Mouse (Mus musculus) left cerebral cortex, adult 8-10 months (tissue): ENCODE results near the gene Gm20388. TPM values are rescaled to one million over a fixed set of nuclear protein-coding genes. Genes with fewer than 3 reads are reported as not detected.

ENCODE experiments used
- DNase-seq, 2 experiments: peaks; one replicate each; pipeline ENCODE4 v3.0.0; 2022; ENCODE audit warnings: low spot score in 2 of 2
- total RNA-seq, 4 experiments: library from RNA; stranded (reverse); gene quantifications; 2 replicates each; pipeline ENCODE4 v1.2.4; 2022

The Gm20388 gene
- total RNA-seq, 4 experiments from 2014 or later = 10.4 to 20.8 (median 16.4) TPM

- DNase-seq = no peak
Observed at GRCm38 (mm10) chr8:122762731-122763266, 2852.2 kb downstream of the Gm20388 start.

- no peak for DNase-seq
Observed at GRCm38 (mm10) chr8:122763267-122763738, 2852.7 kb downstream of the Gm20388 start.

DNA sequence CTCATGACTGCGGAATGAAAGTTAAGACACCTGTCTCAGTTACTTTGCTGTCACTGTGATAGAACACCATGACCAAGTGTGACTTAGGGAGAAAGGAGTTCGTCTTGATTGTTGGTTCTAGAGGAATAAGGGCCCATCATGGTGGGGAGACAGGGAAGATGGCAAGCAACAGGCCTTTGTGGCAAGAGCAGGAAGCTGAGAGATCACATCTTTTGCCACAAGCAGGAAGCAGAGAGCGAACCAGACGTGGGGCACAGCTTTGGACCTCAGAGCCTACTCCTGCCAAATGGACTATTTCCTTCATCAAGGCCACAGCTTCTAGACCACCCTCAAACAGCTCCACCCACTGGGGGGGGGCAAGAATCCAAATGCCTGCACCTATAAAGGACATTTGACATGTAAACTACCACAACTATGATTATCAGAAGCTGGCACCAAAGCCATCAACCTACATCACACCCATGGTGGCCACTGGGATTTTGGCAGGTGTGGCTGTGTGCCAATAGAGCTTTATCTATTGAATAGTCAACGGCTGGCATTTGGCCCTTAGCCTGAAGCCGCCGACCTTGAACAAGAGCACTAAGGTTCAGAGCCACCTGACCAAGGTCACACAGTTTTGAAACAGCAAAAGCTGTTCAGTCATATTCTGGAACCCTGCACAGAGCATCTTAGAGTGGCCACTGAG lies 2854.3 kb downstream of the Gm20388 start:
- no peak for DNase-seq

DNA sequence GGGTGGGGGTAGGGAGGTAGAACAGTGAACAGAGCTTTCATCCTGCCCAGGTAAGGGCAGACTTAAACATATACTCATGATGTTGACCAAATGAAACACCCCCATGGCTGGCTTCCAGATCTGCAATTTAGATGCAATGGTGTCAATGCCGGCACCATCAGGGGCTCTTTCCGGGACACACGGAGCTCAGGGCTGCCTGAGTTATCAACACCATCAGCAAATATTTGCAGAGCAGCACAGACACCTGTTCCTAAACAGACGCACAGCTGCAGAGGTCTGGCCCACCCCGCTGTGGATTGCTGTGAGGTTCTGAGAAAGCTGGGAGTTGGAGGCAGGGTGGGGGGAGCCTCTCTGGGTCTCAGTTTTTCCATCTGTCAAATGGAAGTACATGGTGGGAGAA lies 2855.5 kb downstream of the Gm20388 start:
- no peak for DNase-seq

DNA sequence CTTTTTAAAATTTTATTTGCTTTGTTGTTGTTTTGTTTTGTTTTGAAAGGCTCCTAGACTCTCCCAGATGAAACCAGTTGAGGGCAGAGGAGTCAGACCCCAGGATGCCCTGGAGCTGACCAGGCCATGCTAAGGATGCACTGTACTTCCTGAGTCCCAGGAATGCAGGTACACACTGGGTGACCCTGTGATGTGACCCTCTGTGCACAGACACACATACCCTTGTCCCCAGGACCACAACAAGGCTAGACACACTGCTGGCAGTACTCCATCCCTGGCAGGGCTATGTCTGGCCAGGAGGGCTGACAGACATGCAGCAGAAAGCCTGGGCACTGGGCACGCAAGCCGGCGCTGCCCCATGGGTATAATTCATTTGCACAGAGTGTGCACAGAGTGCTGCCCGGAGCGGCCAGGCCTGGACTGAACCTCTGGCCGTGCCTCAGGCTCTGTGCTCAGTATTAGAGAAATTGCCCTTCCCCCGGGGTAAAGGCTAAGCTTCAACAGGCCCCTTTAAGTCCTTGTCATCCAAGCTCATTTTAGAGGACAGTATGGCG lies 2856.1 kb downstream of the Gm20388 start:
- DNase-seq = no peak

GRCm38 (mm10) chr8:122767229-122767628 lies 2856.6 kb downstream of the Gm20388 start:
- DNase-seq = no peak

GRCm38 (mm10) chr8:122769251-122770058 lies 2858.8 kb downstream of the Gm20388 start:
- peak in 1 of 2 experiments; percentile 76 for DNase-seq

- no peak for DNase-seq
Observed at GRCm38 (mm10) chr8:122772431-122773060, 2861.9 kb downstream of the Gm20388 start.

DNA sequence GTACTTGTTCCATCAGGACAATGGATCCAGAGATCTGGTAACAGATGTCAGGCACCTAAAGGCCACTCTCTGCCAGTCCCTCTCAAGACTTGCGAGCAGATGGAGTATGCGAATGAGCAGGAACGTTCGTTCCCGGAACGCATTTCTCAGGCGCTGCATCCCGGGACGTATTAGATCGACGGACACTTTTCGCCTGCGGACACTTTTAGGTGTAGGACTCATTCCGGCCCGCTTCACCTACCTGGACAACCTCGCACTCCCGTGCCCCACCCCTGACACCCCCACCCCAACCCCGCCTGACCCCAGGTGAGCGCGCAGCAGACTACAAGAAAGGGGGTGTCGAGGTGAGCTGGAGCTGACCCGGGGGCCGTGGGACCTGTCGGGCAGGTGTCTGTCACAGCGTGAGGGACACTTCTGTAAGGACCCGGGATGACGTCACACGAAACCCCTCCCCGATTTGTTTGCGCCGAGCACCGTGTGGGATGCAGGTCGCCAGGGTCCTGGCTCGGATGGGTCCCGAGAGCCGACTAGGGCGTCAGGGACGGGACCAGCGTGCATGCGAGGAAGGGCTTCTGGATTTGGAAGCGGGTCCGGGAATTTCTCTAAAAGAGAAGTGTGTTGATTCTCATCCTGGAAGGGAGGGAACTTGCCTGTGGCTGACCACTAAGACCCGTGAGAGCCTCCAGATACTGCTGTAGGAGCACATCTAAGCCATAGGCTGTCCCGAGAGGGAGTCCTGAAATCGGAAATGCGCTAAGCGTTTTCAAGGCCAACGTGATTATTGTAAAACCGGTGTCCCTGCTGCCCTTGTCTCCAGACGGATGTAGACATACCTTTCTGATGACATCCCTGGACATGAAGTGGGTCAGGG lies 2864.9 kb downstream of the Gm20388 start, which contains the start of gene Acsf3:
Gene Acsf3, plus strand, starts transcription at position 202 of the 871 bp plus-strand sequence.
- peak; percentile 46 to 71 for DNase-seq

DNA sequence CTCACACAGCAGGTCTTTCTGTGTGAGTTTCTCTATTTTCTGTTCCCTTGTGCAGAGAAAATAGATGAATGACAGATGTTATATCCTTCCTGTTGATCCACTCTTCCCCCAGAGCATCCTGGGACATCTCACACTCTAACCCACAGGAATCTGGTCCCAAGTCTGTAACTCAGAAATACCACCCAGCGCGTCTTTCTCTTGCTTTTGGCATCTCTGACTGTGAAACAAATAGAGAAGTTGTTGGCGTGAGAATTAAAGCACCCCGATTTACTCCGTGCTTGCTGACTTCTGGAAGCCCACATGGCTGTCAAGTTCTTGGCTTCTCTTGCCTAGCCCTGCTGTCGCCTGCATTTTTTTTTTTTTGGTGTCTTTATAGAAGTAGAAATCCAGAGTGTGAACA lies 2867.1 kb downstream of the Gm20388 start:
- DNase-seq = no peak

- DNase-seq = no peak
Observed at GRCm38 (mm10) chr8:122778703-122779239, 2868.1 kb downstream of the Gm20388 start.

DNA sequence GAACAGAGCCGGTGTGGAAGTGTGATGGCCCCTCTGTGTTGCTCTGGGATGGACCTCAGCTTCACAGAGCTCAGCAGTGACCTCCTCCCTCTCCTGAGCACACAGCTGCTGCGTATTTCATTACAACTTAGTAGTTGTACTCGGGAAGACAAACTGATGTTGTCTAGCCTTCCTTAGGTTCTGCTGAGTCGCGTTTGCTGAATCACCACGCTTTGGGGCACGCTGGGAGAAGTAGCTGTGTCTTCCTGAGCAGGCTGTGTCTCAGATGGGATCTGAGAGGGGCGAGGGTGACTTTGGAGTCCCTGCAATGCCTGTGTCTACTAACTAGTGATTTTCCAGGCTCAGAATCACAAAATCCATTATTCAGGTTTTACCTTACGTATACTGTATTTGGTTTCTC lies 2868.6 kb downstream of the Gm20388 start:
- no peak for DNase-seq

DNA sequence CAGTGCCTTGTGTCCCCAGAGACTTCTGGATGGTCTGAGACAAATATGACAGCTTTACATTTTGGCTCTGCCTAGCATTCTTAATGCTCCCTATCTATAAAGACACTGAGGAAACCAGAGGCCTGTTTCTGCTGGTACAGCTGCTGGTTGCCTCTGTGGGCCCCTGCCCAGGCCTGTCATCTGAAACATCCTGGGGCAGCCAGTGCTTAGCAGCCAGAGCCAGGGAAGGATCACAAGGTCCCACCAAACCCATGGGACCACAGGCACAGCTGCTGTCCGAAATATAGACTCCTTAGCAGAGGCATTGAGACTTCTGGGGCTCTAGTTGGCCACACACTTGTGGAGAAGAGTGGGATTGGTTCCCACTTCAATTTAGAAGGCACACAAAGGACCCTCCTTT lies 2874.1 kb downstream of the Gm20388 start:
- DNase-seq = no peak

DNA sequence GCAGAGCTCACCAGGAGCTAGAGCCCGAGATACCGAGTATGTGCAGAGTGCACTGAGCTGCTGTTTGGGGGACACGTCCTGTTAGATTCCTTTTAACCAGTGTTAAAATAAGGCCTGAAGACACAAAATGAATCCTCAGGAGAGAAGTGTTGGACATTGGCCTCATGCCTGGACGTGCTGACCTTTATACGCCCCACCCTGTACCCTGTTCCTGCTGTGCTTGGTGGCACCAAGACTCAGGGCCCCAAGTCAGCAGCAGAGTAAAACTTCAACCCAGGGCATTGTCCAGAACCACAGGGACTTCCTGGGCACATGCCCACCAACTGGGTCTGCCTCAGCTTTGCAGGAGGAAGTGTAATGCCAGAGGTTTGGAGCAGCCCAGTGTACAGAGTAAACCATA lies 2879.2 kb downstream of the Gm20388 start:
- DNase-seq = no peak

DNA sequence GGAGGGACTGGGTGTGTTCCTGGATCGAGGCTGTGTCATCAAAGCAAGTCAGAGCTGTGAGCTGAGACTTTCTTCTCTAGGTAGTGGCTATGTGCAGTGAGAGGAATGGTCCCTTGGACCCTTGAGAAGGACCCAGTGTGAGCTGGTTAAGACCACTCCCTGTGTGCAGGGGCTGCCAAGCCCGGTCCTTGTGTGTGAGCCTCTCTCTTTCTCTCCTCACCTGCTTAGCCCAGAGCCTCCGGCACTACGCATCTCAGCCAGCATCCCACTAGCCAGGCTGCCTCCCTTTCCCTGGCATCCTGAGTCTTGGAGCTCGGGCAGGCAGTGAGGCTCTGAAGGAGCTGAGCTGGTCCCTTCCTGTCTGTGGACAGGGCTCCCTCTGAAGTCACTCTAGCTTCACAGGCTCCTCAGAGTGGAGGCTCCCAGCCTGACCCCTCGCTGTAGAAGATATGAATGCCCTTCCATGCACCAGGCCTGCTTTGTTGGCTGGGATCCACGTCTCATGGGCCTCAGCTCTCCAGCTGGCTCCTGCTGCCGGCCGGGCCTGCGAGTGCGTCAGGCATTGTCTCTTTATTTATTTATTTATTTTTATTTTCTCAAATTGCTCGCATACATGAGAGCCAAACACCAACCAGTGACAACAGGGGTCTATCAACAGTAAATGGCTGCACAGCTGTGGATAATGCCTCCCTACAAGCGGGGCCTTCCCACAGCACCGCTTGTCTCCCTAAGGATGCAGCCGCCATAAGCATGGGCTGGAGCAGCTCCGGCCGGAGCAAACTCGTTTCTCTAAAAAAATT lies 2882.9 kb downstream of the Gm20388 start:
- no peak for DNase-seq

- DNase-seq = no peak
Observed at GRCm38 (mm10) chr8:122794175-122794454, 2883.5 kb downstream of the Gm20388 start.

- DNase-seq = no peak
Observed at GRCm38 (mm10) chr8:122803906-122804761, 2893.5 kb downstream of the Gm20388 start.

DNA sequence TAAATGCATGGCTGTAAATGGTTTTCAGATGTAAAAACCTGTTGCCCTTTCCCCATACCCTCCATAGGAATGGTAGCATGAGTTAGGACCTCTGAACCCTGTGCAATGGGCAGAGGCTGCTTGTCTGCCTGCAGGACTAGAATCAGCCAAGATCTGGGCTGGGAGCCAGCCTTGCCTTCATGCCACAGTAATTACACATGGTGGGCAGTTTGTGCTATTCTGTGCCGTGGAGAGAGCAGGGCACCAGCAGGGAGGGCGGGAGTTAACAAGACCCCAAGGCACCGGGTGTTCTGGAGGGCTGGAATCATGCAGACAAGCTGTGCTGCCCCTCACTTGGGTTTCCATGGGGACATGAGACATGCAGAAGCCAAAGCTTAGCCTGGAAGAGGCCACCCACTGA lies 2894.7 kb downstream of the Gm20388 start:
- DNase-seq = peak in 1 of 2 experiments; percentile 36
